Mouse (Mus musculus) forebrain, embryonic 16.5 days (tissue): ENCODE measurements around the gene S100a11. TPM values are rescaled to one million over a fixed set of nuclear protein-coding genes. Genes with fewer than 3 reads are reported as not detected.
A peak's percentile ranks its signal among the peaks of the same experiment; 100 is the strongest.
"Not testable (repeated sequence)": the region's sequence is repeated elsewhere in the genome, so short reads cannot be mapped to it uniquely, and the experiment has no call there.

Source experiments
- ATAC-seq: fragments of 200-750 bp; cut with Nextera tagmentation; 2 replicates; pipeline ENCODE4 v1.8.0; 2017; ENCODE audit warnings: mild to moderate bottlenecking, moderate library complexity
- H3K27ac ChIP-seq: fragments of 300-500 bp; sonication (generic); 2 replicates; pipeline ENCODE4 v1.5.1; 2014; ENCODE audit warnings: low read length, control low read depth
- H3K27me3 ChIP-seq: fragments of 300-500 bp; sonication (generic); replicated peaks from 2 replicates; pipeline ENCODE4 v1.6.1; 2014; ENCODE audit warnings: low read length; ENCODE audit not compliant: control insufficient read depth, insufficient read depth
- H3K36me3 ChIP-seq: fragments of 300-500 bp; sonication (generic); 2 replicates; pipeline ENCODE4 v1.6.1; 2014; ENCODE audit not compliant: control insufficient read depth, insufficient read depth
- H3K4me1 ChIP-seq: fragments of 300-500 bp; sonication (generic); replicated peaks from 2 replicates; pipeline ENCODE4 v1.6.1; 2014; ENCODE audit warnings: low read length; ENCODE audit not compliant: control insufficient read depth, insufficient read depth
- H3K4me2 ChIP-seq: fragments of 300-500 bp; sonication (generic); 2 replicates; pipeline ENCODE4 v1.6.1; 2014; ENCODE audit warnings: mild to moderate bottlenecking, low read length, control low read depth
- H3K4me3 ChIP-seq: fragments of 300-500 bp; sonication (generic); replicated peaks from 2 replicates; pipeline ENCODE4 v1.5.1; 2014; ENCODE audit warnings: mild to moderate bottlenecking, low read length, control low read depth
- H3K9ac ChIP-seq: fragments of 300-500 bp; sonication (generic); replicated peaks from 2 replicates; pipeline ENCODE4 v1.6.1; 2014; ENCODE audit warnings: low read depth, low read length, control low read depth
- H3K9me3 ChIP-seq: fragments of 300-500 bp; sonication (generic); 2 replicates; pipeline ENCODE4 v1.6.1; 2016; ENCODE audit warnings: low read length; ENCODE audit not compliant: control insufficient read depth
- WGBS: fragments of 180-500 bp; shearing (Covaris S2); extraction: QIAGEN DNeasy Blood & Tissue Kit; methylation state at CpG from one replicate; pipeline ENCODE4 v1.1.7; 2014; 5-methylcytosine and 5-hydroxymethylcytosine counted together
- polyA plus RNA-seq: library from polyadenylated mRNA; unstranded; fragments of >200 nt; fragmentation: Nextera tagmentation; extraction: Ambion mirVana; gene quantifications from 2 replicates; pipeline ENCODE4 v1.2.1, GENCODE M21; 2015

The S100a11 gene
- polyA plus RNA-seq, 1 experiment from 2014 or later = 104 TPM

DNA sequence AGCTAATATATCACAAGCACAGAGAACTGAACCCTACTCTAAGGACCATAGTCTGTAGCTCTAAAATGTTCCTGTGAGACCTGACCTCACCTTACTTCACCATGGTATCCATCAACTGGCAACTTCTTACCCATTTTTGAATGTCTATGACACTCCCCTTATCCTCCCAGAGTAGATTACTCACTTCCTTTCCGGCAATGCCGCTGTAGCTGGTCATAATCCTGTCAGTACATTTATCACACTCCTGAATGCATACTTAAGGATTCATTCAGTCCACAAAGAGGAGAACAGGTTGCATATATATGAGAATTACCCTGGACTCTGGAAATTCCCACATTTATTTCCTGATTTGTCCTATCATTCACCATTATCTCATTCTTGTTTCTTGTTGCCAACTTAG, 2.9 kb upstream of the S100a11 start:
- Histone ChIP-seq H3K36me3 (no peaks in the 10 kb centered on the region), H3K4me1 (peaks cover 10% of the 10 kb centered on the region), H3K27me3 (no peaks in the 10 kb centered on the region), H3K4me2 (no peak overlapping the region), H3K9me3 (no peaks in the 10 kb centered on the region), H3K4me3 (no peak overlapping the region), H3K9ac (no peak overlapping the region), H3K27ac (no peak overlapping the region)
- 94% methylated on average over 2 of the region's 2 CpGs for WGBS
- no peak for ATAC-seq

DNA sequence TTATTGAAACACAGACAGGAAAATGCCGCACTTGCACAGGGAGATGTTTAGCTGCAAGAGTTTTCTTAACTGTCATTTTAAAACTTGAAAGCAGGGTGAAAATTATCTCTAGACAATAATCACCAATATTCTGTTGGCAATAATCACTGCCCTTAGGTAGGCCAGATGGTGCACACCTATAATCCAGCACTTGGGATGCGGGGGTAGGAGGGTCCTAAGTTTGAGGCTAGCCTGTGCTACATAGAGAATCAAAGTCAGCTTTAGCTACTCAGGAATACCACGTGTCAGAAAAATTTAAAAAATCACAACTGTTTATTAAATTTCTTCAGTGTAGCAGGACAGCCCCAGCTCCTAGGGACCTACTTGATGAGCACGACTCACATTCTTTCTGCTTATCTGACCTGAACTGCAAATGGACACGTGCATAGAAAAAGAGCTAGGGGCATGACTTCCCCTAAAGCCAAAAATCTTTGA, 395 bp upstream of the S100a11 start:
- Histone ChIP-seq H3K27ac (no peak overlapping the region), H3K4me2 (no peak overlapping the region), H3K9ac (no peak overlapping the region), H3K27me3 (no peaks in the 10 kb centered on the region), H3K9me3 (no peaks in the 10 kb centered on the region), H3K4me1 (peaks cover 10% of the 10 kb centered on the region), H3K4me3 (no peak overlapping the region), H3K36me3 (no peaks in the 10 kb centered on the region)
- ATAC-seq = 0 out of 2 replicates have a peak, but pooled peaks have one; percentile 11
- 51% methylated on average over 5 of the region's 5 CpGs for WGBS

DNA sequence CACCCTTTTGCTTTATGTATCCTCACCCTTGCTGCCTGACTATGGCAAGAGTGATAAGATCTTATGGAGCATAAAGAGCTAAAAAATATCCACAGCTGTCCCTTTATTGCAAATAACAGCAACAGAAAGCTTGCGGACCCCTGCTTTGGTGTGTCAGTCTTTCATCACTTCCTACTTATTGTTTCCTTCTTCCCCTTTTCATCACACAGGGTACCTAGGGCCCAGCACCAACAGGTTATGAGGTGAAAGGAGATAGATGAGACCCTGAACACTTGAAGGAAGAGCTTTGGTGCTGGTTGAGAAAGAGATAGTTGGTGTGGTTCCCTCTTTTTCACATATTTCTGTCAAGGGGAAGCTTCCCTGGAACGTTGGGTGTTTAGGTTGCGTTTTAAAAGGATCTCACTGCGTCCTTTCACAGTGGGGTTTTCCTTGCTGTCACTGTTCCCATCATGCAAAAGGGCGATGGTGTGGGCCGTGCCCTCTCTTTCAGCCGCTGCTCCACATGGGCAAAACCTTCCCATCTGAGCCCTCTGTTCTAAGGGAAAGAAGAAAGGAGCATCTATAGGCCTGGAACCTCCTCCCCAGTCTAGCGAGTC, 1.3 kb downstream of the S100a11 start:
- H3K9ac ChIP-seq = no peak overlapping the region
- H3K9me3 ChIP-seq = no peaks in the 10 kb centered on the region
- H3K4me3 ChIP-seq = no peak overlapping the region
- no peak overlapping the region for H3K27ac ChIP-seq
- H3K27me3 ChIP-seq = no peaks in the 10 kb centered on the region
- ATAC-seq = no peak
- peaks cover 10% of the 10 kb centered on the region for H3K4me1 ChIP-seq
- H3K36me3 ChIP-seq = no peaks in the 10 kb centered on the region
- WGBS = 86% methylated on average over 8 of the region's 8 CpGs
- H3K4me2 ChIP-seq = no peak overlapping the region

DNA sequence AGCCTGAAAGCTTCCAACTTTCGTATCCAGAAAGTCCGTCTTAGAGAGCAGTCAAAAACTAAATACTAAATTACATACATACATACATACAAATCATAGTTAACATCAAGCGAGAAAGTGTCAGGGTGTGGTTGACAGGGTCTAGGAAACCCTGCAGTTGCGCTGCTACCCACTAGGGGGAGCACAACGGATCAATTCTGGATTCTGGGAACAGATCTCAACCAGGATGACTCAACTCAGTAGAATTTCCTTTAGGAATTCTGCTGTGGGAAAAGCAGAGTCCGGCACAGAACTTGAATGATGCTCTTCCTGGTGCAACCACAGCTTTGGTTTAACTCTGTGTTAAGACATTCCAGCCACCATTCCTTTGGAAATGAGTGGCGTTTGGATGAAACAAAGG, 2.3 kb downstream of the S100a11 start:
- ATAC-seq = no peak
- H3K4me2 ChIP-seq = no peak overlapping the region
- no peaks in the 10 kb centered on the region for H3K27me3 ChIP-seq
- H3K36me3 ChIP-seq = no peaks in the 10 kb centered on the region
- H3K9me3 ChIP-seq = no peaks in the 10 kb centered on the region
- H3K4me3 ChIP-seq = no peak overlapping the region
- WGBS = 42% methylated on average over 7 of the region's 7 CpGs
- no peak overlapping the region for H3K9ac ChIP-seq
- H3K27ac ChIP-seq = no peak overlapping the region
- peaks cover 10% of the 10 kb centered on the region for H3K4me1 ChIP-seq

DNA sequence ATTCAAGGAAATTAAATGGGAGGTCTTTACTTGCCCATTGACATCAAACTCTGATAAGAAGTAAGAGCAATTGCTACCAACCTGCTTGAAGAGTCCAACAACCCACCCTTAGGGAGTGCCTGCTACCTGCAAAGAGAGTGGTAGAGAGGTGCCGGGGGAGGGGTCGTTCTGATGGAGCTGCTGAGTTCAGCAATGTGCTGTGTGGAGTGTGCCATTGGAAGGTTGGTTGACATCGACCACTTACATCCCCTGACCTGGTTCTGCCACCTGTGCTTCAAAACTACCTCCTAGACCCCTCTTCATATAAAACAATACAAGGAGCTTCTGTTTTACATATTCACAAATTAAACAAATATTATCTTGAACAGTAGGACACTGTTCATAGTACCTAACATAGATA, 7.0 kb downstream of the S100a11 start:
- no peak overlapping the region for H3K27ac ChIP-seq
- no peaks in the 10 kb centered on the region for H3K9me3 ChIP-seq
- no peak overlapping the region for H3K9ac ChIP-seq
- ATAC-seq = no peak
- WGBS = 92% methylated on average over 3 of the region's 3 CpGs
- no peak overlapping the region for H3K4me3 ChIP-seq
- no peaks in the 10 kb centered on the region for H3K4me1 ChIP-seq
- no peaks in the 10 kb centered on the region for H3K27me3 ChIP-seq
- no peak overlapping the region for H3K4me2 ChIP-seq
- no peaks in the 10 kb centered on the region for H3K36me3 ChIP-seq

DNA sequence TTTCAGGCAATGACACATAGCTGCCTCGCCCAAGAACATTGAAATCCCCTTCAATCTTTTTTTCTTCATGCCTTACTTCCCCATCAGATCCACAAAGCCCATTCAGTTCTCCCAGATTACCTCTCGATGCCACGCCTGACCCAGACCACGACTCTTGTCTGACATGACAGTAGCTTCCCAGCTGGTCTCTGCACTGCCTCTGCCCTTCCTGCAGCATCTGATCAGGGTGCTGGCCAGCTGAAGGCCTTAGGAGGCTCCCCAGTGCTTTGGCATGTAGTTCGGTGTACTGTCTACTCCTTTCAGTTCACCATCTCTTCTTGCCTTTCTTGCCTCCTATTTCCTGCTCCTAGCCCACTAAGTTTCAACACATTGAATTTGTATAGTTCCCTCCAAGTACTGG, 8.5 kb downstream of the S100a11 start:
- H3K27ac ChIP-seq = no peak overlapping the region

DNA sequence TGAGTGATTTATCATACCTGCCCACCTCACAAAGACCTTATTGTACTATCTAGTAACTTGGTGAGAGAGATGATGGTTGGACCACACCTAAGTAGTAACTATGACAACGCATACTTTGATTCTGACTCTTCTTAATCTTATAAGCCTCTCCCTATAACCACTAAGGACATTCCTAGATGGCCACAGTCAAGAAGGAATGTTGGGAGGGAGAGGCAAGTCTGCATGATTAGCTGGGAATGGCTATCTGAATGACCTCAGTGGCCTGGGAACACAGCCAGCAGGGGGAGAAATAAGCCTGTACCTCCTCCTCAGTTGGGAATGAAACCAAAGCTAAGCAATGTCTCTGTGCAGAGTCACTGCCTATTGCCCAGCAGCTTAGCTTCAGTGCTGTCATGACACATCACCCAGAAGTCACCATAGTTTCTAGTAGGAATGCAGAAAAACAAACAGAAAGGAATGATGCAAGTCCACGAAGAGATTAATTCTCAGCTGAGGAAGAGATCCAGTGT, 16.8 kb downstream of the S100a11 start:
- H3K27ac ChIP-seq = no peak overlapping the region
- 74% methylated on average over 2 of the region's 2 CpGs for WGBS
- H3K4me2 ChIP-seq = no peak overlapping the region
- no peaks in the 10 kb centered on the region for H3K9me3 ChIP-seq
- no peaks in the 10 kb centered on the region for H3K4me1 ChIP-seq
- H3K36me3 ChIP-seq = no peaks in the 10 kb centered on the region
- H3K27me3 ChIP-seq = no peaks in the 10 kb centered on the region
- ATAC-seq = no peak
- no peak overlapping the region for H3K4me3 ChIP-seq
- H3K9ac ChIP-seq = no peak overlapping the region

More for the DNA sequence above, 8.5 kb downstream of the S100a11 start:
- no peak overlapping the region for H3K4me3 ChIP-seq
- H3K9ac ChIP-seq = no peak overlapping the region
- no peak for ATAC-seq
- WGBS = 82% methylated on average over 5 of the region's 5 CpGs
- no peaks in the 10 kb centered on the region for H3K36me3 ChIP-seq
- no peaks in the 10 kb centered on the region for H3K4me1 ChIP-seq
- H3K9me3 ChIP-seq = no peaks in the 10 kb centered on the region
- H3K4me2 ChIP-seq = no peak overlapping the region
- no peaks in the 10 kb centered on the region for H3K27me3 ChIP-seq

DNA sequence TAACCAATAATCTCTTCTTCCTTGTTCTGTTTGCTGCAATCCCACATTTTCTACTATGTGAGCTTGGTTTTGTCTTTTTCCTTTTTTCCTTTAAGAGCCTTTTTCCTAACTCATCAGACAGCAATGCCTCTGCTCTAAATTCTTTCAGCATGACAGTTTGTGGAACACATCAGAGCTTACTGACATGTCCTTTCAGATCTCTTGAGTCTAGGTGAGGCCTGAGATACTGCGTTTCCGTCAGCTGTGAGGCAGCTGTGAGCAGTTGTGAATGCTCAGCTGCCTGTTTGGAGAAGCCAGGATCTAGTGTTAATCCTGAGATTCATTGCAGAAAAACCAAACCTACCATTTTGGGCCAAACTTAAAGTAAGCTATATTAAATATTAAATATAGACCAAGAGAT, 18.2 kb downstream of the S100a11 start:
- no peak overlapping the region for H3K4me3 ChIP-seq
- H3K4me2 ChIP-seq = no peak overlapping the region
- no peaks in the 10 kb centered on the region for H3K4me1 ChIP-seq
- H3K27ac ChIP-seq = no peak overlapping the region
- no peak overlapping the region for H3K9ac ChIP-seq
- H3K36me3 ChIP-seq = no peaks in the 10 kb centered on the region
- WGBS = 86% methylated on average over 2 of the region's 2 CpGs
- H3K9me3 ChIP-seq = no peaks in the 10 kb centered on the region
- H3K27me3 ChIP-seq = no peaks in the 10 kb centered on the region
- no peak for ATAC-seq

DNA sequence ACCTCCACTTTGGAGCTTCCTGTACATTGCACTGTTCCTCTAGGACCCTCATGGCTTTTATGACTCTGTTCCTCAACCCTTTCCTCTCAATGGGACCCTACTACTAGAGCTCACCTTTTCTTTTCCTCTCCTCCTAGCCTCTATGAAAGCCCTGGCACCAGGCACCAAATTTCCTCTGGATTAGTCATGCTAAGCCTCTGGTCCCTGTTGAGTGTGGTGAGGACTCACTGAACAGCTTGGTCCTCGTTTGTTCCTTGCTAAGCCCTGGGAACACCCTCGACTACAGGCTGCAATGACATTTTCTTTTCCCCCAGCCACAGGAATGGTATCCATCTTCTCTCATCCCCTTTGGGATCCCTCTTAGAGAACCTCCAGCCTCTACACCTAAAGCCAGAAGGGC, 21.2 kb downstream of the S100a11 start:
- no peaks in the 10 kb centered on the region for H3K36me3 ChIP-seq
- H3K9me3 ChIP-seq = no peaks in the 10 kb centered on the region
- no peak overlapping the region for H3K27ac ChIP-seq
- H3K9ac ChIP-seq = no peak overlapping the region
- H3K4me3 ChIP-seq = no peak overlapping the region
- ATAC-seq = no peak
- no peaks in the 10 kb centered on the region for H3K27me3 ChIP-seq
- no peaks in the 10 kb centered on the region for H3K4me1 ChIP-seq
- H3K4me2 ChIP-seq = no peak overlapping the region
- WGBS = 70% methylated on average over 2 of the region's 2 CpGs

DNA sequence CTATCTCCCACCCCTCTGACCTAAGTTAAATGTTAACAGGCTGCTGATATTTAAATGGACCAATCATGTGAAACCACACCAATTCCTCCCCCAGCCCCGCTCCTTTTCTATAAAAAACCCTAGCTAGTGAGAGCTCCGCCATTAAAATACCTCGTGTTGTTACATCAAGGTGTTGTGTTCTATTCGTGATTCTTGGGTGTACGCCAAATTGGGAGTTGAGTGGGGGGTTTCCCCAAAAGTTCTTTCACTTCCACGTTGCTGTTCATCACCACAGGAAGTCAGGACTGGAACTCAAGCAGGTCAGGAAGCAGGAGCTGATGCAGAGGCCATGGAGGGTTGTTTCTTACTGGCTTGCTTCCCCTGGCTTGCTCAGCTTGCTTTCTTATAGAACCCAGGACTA, 23.9 kb downstream of the S100a11 start:
- 73% methylated on average over 6 of the region's 6 CpGs for WGBS
- H3K4me1 ChIP-seq, H3K27ac ChIP-seq, H3K9me3 ChIP-seq, H3K4me2 ChIP-seq, ATAC-seq, H3K4me3 ChIP-seq, H3K9ac ChIP-seq, H3K36me3 ChIP-seq, H3K27me3 ChIP-seq: not testable (repeated sequence)
